Mouse (Mus musculus) hindbrain, postnatal 0 days (tissue): ENCODE measurements around the gene Sbno2. TPM values are rescaled to one million over a fixed set of nuclear protein-coding genes. Genes with fewer than 3 reads are reported as not detected.

ENCODE experiments used
- ATAC-seq: fragments of 200-750 bp; cut with Nextera tagmentation; 2 replicates; pipeline ENCODE4 v1.8.0; 2017; ENCODE audit warnings: mild to moderate bottlenecking, moderate TSS enrichment, moderate library complexity
- DNase-seq: peaks from one replicate; pipeline ENCODE4 v3.0.0-alpha.2; 2015; ENCODE audit warnings: low spot score
- H3K27ac ChIP-seq: fragments of 300-500 bp; sonication (generic); 2 replicates; pipeline ENCODE4 v1.5.1; 2014; ENCODE audit warnings: mild to moderate bottlenecking
- H3K27me3 ChIP-seq: fragments of 300-500 bp; sonication (generic); 2 replicates; pipeline ENCODE4 v1.6.1; 2014; ENCODE audit warnings: low read length, mixed read lengths; ENCODE audit not compliant: insufficient read depth
- H3K36me3 ChIP-seq: fragments of 300-500 bp; sonication (generic); 2 replicates; pipeline ENCODE4 v1.6.1; 2014; ENCODE audit warnings: low read length, mixed read lengths; ENCODE audit not compliant: insufficient read depth
- H3K4me1 ChIP-seq: fragments of 300-500 bp; sonication (generic); 2 replicates; pipeline ENCODE4 v1.6.1; 2014; ENCODE audit warnings: antibody characterized with exemption, low read length, mixed read lengths; ENCODE audit not compliant: insufficient read depth
- H3K4me2 ChIP-seq: fragments of 300-500 bp; sonication (generic); 2 replicates; pipeline ENCODE4 v1.6.1; 2014; ENCODE audit warnings: low read depth, mild to moderate bottlenecking, low read length, moderate library complexity, mixed read lengths
- H3K4me3 ChIP-seq: fragments of 300-500 bp; sonication (generic); 2 replicates; pipeline ENCODE4 v1.5.1; 2014; ENCODE audit warnings: low read length
- H3K9ac ChIP-seq: fragments of 300-500 bp; sonication (generic); replicated peaks from 2 replicates; pipeline ENCODE4 v1.6.1; 2014; ENCODE audit warnings: mild to moderate bottlenecking, low read length, moderate library complexity, mixed read lengths
- H3K9me3 ChIP-seq: fragments of 300-500 bp; sonication (generic); 2 replicates; pipeline ENCODE4 v1.6.1; 2016; ENCODE audit warnings: low read length, mixed read lengths
- CTCF ChIP-seq: IDR thresholded peaks from 2 replicates; pipeline ENCODE4 v1.5.1; 2016; ENCODE audit warnings: antibody characterized with exemption, control low read depth, low read depth
- WGBS: fragments of 180-500 bp; shearing (Covaris S2); extraction: QIAGEN DNeasy Blood & Tissue Kit; methylation state at CpG from one replicate; pipeline ENCODE4 v1.1.7; 2014; 5-methylcytosine and 5-hydroxymethylcytosine counted together
- polyA plus RNA-seq: library from polyadenylated mRNA; unstranded; fragments of >200 nt; fragmentation: Nextera tagmentation; extraction: Ambion mirVana; gene quantifications from 2 replicates; pipeline ENCODE4 v1.2.1, GENCODE M21; 2015
- total RNA-seq: library from RNA; depleted of rRNA; stranded (reverse); fragments of >200 nt; gene quantifications from 2 replicates; pipeline ENCODE4 v1.2.3, GENCODE M21; 2014

Sbno2 gene
- total and polyA plus RNA-seq, 2 experiments from 2014 or later: 6.9 to 23.7 TPM

GRCm38 (mm10) chr10:80146568-80147011 is 41.2 kb upstream of the Sbno2 start:
- no peak overlapping the region for H3K4me3 ChIP-seq
- 0 out of 2 replicates have a peak overlapping the region, but pooled peaks have one; percentile 13 for H3K9ac ChIP-seq

DNA sequence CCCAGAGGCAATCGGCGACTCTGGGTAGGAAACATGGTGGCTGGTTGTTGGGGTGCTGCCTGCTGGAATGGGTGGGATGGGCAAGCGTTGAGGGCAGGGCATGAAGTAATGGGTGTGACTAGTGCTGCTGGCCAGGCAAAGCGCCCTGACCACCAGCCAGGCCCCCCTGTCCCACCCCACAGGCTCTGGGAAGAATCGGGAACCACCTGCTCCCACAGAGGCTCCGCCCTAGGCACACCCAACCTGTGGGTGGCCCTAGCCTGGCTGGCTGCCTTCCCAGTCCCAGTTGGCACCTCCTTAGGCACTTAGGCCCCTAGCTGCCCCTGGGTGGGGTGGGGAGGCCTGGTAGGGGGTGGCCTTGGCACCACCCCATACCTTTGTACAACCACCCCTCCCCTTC is 40.5 kb upstream of the Sbno2 start:
- peak overlapping the region; percentile 96 for H3K27ac ChIP-seq
- 74% methylated on average over 6 of the region's 6 CpGs for WGBS
- no peaks in the 10 kb centered on the region for H3K27me3 ChIP-seq
- H3K36me3 ChIP-seq: peaks cover 9% of the 10 kb centered on the region
- no peak for TF ChIP-seq CTCF
- ATAC-seq (no peak), DNase-seq (no peak)
- no peak overlapping the region for H3K4me2 ChIP-seq
- 0 out of 2 replicates have a peak overlapping the region, but pooled peaks have one; percentile 13 for H3K9ac ChIP-seq
- no peaks in the 10 kb centered on the region for H3K9me3 ChIP-seq
- H3K4me1 ChIP-seq: peaks cover 8% of the 10 kb centered on the region
- H3K4me3 ChIP-seq: no peak overlapping the region

More at GRCm38 (mm10) chr10:80146568-80147011, 41.2 kb upstream of the Sbno2 start:
- no peaks in the 10 kb centered on the region for H3K9me3 ChIP-seq
- DNase-seq (no peak), ATAC-seq (no peak)
- no peaks in the 10 kb centered on the region for H3K27me3 ChIP-seq
- TF ChIP-seq CTCF: no peak
- no peak overlapping the region for H3K4me2 ChIP-seq
- H3K36me3 ChIP-seq: peaks cover 9% of the 10 kb centered on the region
- peaks cover 6% of the 10 kb centered on the region; the same call in 1 of the 2 replicates for H3K4me1 ChIP-seq
- WGBS: 77% methylated on average over 4 of the region's 4 CpGs
- peak overlapping the region; percentile 96; the same call in 1 of the 2 replicates for H3K27ac ChIP-seq

DNA sequence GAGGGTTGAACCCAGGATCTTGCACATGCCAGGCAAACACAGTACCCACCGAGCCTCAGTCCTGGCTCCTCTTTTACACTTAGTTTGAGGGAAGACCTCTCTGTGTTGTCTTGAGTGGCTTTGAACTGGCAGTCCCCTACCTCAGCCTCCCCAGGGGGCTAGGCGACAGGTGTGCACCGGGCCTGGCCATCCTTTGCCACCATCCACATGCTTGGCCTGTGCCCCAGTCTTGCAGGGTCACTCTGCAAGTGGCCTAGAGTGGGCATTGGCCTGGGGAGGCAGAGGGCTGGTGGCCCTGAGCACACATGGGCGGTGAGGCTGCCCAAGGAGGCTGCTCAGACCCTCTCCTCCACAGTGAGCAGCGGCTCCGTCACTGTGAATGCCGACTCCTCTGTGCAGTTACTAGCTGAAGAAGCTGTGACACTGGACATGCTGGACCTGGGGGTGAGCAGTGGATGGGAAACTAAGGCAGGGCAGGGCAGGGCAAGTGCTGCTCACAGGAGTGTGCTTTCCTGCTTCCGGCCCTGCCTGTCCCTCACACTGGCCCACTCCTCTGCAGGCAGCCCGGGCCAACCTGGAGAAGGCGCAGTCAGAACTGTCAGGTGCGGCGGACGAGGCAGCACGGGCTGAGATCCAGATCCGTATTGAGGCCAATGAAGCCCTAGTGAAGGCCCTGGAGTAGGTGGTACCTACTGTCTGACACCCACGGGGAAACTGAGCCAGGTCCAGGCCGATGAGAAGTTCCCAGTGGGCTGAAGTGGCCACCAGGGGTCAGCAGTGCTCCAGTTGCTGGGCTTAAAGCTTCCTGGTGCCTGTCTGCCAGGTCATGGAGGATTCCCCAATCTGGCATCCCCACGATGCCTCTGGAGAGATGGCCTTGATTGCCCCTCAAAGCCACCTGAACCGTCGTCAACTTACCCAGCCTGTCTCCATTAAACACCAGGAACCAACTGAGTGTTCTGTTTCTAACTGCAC is 39.8 kb upstream of the Sbno2 start:
- no peaks in the 10 kb centered on the region for H3K27me3 ChIP-seq
- 68% methylated on average over 20 of the region's 20 CpGs for WGBS
- DNase-seq (peak; percentile 78), ATAC-seq (no peak)
- no peak overlapping the region for H3K4me3 ChIP-seq
- no peak overlapping the region for H3K4me2 ChIP-seq
- peak; percentile 89 for TF ChIP-seq CTCF
- H3K27ac ChIP-seq: peak overlapping the region; percentile 96
- H3K9me3 ChIP-seq: no peaks in the 10 kb centered on the region
- 0 out of 2 replicates have a peak overlapping the region, but pooled peaks have one; percentile 13 for H3K9ac ChIP-seq
- peaks cover 9% of the 10 kb centered on the region for H3K36me3 ChIP-seq
- H3K4me1 ChIP-seq: peaks cover 10% of the 10 kb centered on the region

DNA sequence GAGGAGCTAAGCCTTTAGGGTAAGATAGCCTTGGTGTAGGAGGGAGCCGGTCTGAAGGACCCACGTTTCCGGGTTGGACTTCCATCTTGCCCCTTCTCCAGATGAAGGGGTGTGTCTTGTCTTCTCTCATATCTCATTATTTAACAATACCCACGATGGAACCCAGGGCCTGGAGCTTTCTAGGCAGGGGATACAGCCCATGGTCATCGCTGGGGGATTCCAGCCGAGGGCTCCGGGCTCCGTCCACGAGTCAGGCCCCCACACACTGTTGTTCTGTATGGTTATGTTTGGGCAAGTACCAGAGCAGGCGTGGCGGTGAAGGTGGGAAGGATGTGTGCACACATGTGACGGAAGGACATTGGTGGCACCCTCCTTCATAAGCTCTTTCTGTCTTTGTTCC is 38.8 kb upstream of the Sbno2 start:
- DNase-seq (no peak), ATAC-seq (no peak)
- WGBS: 92% methylated on average over 12 of the region's 12 CpGs
- Histone ChIP-seq H3K27ac (no peak overlapping the region), H3K36me3 (peaks cover 9% of the 10 kb centered on the region), H3K9me3 (no peaks in the 10 kb centered on the region), H3K9ac (no peak overlapping the region), H3K27me3 (no peaks in the 10 kb centered on the region), H3K4me1 (peaks cover 10% of the 10 kb centered on the region), H3K4me2 (no peak overlapping the region), H3K4me3 (no peak overlapping the region)
- TF ChIP-seq CTCF: no peak

DNA sequence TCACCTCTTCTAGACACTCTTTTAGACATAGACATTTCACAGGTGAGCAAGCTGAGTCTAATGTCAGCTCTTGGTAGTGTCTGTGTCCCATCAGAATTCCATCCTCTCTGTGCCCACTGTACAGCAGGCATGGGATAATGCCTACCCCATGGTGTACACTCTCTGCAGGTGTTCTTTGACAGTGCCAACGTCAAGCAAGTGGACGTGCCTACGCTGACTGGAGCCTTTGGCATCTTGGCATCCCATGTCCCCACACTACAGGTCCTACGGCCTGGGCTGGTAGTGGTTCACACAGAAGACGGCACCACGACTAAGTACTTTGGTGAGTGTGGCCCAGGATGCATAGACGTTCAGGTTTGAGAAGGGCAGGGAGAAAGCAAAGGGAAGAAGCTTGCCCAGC is 38.3 kb upstream of the Sbno2 start:
- Histone ChIP-seq H3K36me3 (peaks cover 9% of the 10 kb centered on the region), H3K9me3 (no peaks in the 10 kb centered on the region), H3K4me3 (no peak overlapping the region), H3K27ac (no peak overlapping the region), H3K4me2 (0 out of 2 replicates have a peak overlapping the region, but pooled peaks have one; percentile 98), H3K9ac (no peak overlapping the region), H3K27me3 (no peaks in the 10 kb centered on the region), H3K4me1 (peaks cover 10% of the 10 kb centered on the region)
- 82% methylated on average over 7 of the region's 7 CpGs for WGBS
- DNase-seq: no peak
- no peak for ATAC-seq
- no peak for TF ChIP-seq CTCF

GRCm38 (mm10) chr10:80142530-80142925 is 37.2 kb upstream of the Sbno2 start:
- Histone ChIP-seq H3K27me3 (no peaks in the 10 kb centered on the region), H3K36me3 (peaks cover 9% of the 10 kb centered on the region), H3K9me3 (no peaks in the 10 kb centered on the region), H3K9ac (peak overlapping the region; percentile 95), H3K27ac (peak overlapping the region; percentile 86), H3K4me1 (peaks cover 10% of the 10 kb centered on the region), H3K4me3 (peak overlapping the region; percentile 75), H3K4me2 (peak overlapping the region; percentile 98)
- TF ChIP-seq CTCF: no peak
- no peak for ATAC-seq
- WGBS: 0% methylated on average over 15 of the region's 15 CpGs
- DNase-seq: no peak
